Mouse (Mus musculus) kidney, postnatal 10 days (tissue): ENCODE measurements around the gene Trim38.

Experiments used
- DNase-seq: peaks from one replicate; pipeline ENCODE4 v3.0.0; 2021; ENCODE audit warnings: mixed read lengths

Gene Trim38

DNA sequence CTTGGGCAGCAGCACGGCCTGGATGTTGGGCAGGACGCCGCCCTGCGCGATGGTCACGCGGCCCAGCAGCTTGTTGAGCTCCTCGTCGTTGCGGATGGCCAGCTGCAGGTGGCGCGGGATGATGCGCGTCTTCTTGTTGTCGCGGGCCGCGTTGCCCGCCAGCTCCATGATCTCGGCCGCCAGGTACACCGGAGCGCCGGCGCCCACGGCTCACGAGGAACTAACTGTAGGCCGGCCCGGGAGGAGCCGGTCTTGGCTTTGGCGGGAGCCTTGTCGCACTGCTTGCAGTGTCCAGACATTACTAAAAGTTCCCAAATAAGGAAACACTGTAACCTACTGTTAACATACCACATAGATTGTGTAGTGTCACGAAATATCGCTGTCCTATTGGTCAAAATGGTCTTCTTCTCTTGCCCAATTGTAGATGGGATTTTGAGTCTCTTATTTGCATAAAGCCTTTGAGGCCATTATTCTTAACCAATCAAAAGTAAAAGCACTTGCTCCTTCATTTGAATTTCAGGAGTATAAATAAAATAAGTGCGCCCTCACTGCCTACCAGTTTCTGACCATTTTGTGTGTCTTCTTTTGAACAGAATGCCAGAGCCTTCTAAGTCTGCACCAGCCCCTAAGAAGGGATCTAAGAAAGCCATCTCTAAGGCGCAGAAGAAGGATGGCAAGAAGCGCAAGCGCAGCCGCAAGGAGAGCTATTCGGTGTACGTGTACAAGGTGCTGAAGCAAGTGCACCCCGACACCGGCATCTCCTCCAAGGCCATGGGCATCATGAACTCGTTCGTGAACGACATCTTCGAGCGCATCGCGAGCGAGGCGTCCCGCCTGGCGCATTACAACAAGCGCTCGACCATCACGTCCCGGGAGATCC is 23.3 kb upstream of the Trim38 start, which contains the start of gene Hist1h2bb:
Gene Hist1h2bb (plus strand): TSS at position 534 of the 880 bp plus-strand sequence.
- peak; percentile 70 for DNase-seq

DNA sequence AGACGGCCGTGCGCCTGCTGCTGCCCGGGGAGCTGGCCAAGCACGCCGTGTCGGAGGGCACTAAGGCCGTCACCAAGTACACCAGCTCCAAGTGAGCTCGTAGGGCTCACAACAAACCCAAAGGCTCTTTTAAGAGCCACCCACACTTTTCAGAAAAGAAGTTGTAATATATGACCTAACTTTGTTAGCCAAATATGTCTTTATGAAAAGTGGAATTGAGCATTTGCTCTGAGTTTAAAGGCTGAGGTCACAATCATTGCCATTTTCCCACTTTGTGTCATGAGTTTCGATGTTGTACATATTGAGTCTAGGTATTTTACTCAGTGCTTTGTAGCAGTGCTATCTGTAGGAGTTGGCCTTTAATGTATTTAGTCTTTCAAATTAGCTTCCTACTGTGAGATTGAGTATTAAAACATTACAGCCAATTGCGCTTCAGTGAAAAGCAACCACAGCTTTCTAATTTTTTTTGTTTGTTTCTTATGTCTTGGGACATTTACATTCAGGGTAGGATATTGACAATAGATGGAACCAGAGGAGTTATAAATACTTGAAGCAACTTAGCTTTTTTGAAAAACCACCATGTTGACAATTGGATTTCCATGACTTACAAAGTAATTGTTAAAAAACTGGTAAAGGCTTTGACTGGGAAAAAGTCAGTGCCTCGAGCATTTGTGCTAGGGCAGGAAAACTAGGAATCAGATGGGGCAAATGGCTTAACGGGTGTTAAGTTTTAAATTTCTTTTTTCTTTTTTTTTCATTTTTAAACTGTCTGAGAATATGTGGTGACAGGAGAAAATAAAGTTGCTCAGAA is 22.4 kb upstream of the Trim38 start:
- DNase-seq = no peak

DNA sequence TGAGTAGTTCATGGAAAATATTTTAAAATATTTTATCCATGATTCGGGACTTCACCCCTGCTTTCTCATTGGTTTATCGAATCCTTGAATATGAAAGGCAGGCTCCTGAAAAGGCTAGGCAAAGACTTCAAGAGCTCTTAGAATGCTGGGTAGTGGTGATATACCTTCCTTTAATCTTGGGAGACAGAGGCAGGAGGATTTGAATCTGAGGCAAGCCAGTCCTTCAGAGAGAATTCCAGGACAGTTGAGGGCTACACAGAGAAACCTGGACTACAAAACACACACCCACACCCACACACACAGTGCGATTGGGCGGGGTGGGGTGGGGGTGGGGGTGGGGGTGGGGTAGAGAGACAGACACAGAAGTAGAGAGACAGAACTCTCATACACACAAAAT is 21.8 kb upstream of the Trim38 start:
- DNase-seq = no peak

DNA sequence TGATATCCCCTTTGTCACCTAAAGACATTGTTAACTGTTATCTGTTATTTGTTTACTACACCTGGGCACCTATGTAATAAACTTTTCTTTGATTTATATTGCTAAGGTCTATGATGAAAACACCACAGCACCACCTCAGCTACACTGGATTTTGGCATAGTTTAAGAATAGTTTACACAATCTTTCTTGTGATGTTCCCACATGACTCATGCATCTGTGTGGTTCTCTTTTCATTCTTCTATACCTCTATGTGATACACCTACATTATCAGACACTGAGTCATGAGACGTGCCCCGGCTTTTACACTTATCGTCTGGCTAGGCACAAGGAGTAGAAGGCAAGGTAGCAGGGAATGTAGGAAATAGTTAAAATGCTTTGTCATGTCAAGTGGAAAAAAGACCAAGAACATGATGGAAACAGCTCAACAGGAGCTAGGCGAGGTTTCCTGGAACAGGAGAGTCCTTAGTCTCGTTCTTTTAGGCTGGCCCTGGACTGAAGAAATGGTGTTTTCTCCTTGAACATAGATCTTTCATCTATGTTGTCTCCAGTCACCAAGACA is 20.1 kb upstream of the Trim38 start:
- no peak for DNase-seq

DNA sequence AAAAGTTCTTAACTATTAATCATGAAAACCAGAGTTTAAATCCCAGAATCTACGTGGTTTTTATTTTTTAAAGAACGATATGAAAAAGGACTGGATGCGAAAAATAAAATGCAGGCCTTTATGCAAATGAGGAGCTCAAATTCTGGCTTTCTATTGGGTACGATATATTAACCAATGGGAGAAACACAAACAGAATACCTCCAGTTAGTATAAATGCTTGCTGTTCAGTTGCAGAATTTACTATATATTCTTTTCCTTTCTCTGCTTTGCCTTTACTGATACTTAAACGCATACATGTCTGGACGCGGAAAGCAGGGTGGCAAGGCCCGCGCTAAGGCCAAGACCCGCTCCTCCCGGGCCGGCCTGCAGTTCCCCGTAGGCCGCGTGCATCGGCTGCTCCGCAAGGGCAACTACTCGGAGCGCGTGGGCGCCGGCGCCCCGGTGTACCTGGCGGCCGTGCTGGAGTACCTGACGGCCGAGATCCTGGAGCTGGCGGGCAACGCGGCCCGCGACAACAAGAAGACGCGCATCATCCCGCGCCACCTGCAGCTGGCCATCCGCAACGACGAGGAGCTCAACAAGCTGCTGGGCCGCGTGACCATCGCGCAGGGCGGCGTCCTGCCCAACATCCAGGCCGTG is 18.8 kb upstream of the Trim38 start, which contains the start of gene Hist1h2ab:
Gene Hist1h2ab (plus strand): TSS at position 288 of the 639 bp plus-strand sequence.
- peak; percentile 45 for DNase-seq

DNA sequence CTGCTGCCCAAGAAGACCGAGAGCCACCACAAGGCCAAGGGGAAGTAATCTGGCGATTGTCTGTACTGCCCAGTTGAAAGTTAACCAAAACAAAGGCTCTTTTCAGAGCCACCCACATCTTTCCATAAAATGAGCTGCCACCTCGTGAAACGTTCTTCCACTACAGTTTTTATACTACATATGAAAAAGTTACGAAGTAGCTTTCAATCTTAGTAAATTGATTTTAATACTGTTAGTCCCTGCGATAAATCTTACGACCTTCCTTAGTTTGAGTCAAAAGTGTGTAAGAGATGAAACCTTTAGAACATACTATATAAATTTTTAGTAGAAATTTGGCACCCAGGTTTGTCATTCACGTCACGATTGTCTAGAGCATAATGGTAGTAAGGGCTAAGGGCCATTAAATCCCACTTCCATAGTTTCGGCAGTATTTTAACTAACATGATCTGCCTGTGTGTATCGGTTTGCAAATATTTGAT is 18.2 kb upstream of the Trim38 start:
- DNase-seq = no peak

DNA sequence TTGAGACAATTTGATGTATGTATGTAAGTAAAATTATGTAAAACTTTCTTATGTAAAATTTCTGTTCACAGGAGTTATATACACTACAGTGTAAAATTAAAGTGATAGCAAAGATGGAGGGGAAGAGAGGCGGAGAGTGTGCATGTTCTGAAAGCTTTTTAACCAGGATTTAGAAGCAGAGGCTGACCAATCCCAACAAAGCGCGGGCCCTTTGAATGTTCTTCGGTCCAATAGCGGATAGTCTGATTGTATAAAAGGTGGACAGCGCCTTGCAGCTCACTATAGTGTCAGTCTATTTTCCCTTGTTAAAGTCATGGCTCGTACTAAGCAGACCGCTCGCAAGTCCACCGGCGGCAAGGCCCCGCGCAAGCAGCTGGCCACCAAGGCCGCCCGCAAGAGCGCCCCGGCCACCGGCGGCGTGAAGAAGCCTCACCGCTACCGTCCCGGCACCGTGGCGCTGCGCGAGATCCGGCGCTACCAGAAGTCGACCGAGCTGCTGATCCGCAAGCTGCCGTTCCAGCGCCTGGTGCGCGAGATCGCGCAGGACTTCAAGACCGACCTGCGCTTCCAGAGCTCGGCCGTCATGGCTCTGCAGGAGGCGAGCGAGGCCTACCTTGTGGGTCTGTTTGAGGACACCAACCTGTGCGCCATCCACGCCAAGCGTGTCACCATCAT is 17.5 kb upstream of the Trim38 start, which contains the start of gene Hist1h3b:
Gene Hist1h3b (plus strand): TSS at position 201 of the 675 bp plus-strand sequence.
- DNase-seq = peak; percentile 95

DNA sequence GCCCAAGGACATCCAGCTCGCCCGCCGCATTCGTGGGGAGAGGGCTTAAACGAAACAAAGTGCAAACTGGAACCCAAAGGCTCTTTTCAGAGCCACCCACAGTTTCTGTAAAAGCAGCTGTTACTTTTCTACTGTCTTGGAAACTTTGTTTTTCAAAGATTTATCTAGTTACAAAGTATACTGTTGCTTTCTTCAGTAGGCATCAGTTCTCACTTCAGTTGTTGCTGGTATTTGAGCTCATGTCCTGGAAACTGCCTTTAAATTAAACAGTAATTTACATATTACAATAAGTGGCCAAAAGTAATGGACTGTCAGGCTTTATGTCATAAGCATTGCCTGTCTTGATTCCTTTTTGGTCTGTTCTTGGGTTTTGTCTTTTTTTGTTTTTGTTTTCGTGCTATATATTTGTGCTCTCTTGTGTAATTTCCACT is 17.0 kb upstream of the Trim38 start:
- DNase-seq = no peak

DNA sequence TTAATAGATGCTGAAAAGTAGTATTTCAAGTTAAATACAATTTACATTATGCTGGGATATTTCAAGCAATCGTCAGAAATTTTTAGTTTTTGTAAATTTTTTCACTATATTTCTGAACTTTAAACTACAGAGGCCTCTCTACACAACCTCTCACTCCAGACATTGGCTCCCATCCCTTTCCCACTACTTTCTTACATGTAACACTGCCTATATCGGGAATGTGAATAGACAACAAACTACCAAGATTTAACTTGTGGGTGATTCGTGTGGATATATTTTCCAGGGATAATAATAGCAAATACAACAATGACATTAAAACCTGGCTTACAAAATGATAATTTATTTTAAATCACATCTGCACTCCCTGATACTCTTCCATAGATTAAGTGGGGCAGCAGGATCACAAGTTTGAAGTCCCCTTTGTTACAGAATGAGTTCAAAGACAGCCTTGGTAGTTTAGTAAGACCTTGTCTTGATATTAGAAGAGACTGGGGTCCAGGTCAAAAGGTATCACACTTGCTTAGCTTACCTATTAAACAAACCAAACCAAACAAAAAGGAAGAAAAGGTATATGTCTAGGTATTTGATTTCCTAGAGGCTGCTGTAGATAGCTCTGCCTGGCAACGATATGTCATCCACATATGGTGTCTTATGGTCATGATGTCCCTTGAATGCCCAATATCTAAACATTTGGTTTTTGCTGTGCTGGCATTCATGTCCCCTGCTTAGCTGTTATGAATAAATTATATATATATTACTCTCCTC is 16.2 kb upstream of the Trim38 start:
- DNase-seq = no peak

DNA sequence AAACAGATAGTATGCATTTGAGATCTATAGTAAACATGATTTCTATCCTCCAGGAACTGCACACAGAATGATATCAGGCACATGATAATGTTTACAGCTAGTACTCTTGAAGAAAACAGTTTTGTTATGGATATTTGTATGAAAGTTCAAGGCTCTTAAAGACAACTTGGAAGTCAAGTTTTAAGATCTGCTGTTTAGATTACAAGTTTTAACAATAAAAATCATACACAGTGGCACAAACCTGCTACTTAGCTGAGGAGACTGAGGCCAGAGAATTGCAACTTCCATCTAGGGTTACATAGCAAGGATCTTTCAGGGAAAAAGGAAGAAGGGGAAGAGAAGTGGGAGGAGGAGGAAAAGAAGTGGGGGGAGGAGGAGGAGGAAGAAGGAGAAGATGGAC is 14.7 kb upstream of the Trim38 start:
- DNase-seq = no peak

DNA sequence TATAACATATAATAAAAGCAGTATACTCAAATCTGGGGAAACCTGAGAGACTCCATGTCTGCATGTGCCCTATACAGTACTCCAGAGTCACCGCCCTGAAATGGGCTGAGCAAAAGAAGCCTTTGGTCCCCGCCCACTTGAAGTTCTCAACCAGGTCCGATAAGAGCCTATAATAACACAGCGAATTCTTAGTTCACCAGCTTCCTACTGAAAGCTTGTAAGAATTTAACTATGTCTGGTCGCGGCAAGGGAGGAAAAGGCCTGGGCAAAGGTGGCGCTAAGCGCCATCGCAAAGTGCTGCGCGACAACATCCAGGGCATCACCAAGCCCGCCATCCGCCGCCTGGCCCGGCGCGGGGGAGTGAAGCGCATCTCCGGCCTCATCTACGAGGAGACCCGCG is 12.9 kb upstream of the Trim38 start, which contains the start of gene Hist1h4b:
Gene Hist1h4b (plus strand): TSS at position 224 of the 400 bp plus-strand sequence.
- peak; percentile 93 for DNase-seq

DNA sequence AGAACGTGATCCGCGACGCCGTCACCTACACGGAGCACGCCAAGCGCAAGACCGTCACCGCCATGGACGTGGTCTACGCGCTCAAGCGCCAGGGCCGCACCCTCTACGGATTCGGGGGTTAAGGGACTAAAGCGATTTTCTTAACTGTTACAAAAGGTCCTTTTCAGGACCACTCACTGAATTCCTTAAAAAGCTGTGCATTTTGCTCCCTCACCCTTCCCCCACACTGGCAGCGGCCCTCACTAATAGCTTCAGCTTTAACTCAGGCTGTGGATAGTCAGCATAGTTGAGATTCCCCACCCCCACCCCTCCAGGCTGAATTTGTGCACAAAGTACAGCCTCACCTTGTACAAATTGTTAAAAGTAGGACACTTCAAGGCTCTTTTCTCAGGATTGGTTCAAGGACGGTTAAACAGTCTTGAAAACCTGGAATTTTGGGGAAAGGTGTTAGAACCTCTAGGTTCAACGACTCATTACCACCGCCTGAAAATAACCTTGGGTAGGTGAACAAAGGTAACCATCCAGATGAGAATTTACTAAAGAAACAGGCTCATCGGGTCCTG is 12.4 kb upstream of the Trim38 start:
- no peak for DNase-seq

DNA sequence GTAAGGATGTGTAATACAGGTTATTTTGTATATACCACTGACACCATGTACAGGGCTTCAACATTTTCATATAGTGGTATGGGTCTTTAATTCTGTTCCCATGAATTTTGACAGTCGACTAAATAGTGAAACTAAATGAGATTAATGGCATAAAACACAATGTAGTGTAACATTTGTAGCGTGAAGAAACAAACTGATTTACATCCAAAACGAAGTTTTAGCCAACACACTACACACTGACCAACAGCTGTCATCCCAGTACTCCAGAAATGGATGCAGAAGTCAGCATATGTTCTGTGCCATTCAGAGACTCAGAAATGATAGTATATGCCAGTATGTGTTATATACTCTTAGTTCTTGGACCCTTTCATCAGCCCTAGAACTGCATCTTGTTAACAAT is 11.8 kb upstream of the Trim38 start:
- DNase-seq = no peak

DNA sequence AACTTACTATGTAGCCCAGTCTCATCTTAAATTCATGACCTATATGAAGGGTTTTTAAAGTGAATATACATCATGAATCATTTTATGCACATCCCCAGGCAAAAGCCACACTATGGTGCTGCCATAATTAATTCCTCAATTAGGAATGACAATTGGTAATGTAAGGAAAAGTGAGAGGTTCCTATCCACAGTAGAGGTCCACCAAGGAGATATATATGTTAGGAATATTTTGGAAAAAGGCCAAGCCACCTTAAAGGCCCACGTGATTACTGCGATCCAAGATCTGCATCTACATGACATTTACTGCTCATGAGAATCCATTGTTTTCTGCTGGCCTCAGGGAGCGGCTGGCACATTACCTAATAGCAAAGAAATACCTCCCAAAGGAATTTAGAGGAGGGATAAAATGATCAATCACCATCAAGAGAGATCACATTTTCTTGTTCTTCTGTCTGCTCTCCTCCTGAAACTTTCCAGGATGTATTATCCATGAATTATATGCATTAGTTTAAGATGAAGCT is 10.4 kb upstream of the Trim38 start:
- DNase-seq = no peak

DNA sequence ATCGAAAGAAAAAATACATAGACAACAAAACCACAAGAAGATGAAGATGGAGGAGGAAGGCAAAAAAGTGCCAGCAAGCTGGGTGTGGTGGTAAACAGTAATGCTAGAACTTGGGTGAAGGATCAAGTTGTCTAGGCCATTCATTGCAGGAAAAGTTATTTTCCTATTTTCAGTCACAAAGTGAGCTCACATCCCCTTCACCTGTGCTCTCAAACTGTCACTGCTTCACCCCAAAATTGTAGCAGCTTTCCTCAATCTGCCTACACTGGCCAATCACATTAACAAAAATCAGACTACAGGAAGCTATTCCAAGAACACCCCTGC is 9.8 kb upstream of the Trim38 start:
- no peak for DNase-seq

DNA sequence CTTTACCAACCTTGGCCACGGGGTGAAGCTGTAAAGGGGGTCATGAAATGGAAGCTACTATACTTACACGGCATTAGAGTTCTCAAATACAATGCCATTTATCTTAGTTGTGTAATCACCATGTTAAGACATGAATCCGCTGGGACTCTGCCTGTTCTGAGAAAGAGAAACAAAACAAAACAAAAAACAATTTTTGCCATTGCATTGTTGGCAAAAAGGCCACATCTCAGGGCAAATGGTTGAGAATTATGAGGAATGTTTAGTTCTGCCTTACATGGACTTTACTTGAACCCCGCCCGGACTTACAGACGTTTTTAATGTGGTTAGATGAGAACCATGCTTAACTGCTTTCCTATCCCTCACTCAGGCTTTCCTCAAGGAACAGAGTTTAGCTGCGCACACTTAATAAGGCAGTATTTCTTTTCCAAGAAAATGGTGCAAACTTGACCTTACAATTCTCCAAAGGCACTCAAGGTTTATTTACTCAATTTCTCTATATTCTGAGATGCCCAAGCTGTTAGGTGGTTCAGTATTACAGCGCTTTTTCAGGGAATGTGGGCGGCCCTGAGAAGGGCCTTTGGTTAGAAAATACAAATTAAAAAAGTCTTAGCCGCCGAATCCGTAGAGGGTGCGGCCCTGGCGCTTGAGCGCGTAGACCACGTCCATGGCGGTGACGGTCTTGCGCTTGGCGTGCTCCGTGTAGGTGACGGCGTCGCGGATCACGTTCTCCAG is 9.3 kb upstream of the Trim38 start:
- no peak for DNase-seq

DNA sequence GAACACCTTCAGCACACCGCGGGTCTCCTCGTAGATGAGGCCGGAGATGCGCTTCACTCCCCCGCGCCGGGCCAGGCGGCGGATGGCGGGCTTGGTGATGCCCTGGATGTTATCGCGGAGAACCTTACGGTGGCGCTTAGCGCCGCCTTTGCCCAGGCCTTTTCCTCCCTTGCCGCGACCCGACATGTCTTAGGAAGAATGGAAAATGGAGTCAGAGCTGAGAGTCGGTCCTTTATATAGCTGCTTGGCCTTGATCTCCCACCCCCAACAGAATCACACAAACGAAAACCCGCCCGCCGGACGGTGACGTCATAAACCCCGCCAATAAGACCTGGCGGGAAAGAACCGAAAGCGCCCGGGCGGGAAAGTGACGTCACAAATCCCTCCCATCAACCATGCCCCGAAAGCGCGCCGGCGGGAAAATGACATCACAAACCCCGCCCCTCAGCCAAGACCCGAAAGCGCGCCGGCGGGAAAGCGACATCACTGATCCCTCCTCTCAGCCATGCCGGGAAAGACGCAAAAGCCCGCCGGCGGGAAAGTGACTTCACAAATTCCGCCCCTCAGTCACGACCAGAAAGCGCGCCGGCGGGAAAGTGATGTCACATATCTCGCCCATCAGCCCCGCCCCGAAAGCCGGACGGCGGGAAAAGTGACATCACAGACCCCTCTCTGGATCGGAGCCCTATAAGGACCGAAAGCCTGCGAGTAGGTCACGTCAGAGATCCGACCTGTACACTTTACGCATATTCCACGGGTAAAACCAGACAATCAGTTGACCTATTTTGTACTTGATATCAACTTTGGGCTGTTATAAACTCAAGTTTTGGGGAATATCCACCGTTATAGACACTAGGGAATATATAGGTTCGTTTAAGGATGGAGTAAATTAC is 8.5 kb upstream of the Trim38 start, which contains the start of gene Hist1h4a:
Gene Hist1h4a (minus strand): TSS at position 259 of the 893 bp plus-strand sequence.
- DNase-seq = peak; percentile 100
